Mouse (Mus musculus) left cerebral cortex, adult 18-20 months (tissue): ENCODE data around the gene Ak9. TPM values are rescaled to one million over a fixed set of nuclear protein-coding genes. Genes with fewer than 3 reads are reported as not detected.
"Not testable (repeated sequence)": the region's sequence is repeated elsewhere in the genome, so short reads cannot be mapped to it uniquely, and the experiment has no call there.

Experiments used
- DNase-seq, 2 experiments: peaks; one replicate each; pipeline ENCODE4 v3.0.0; 2021 to 2022; ENCODE audit warnings: low spot score in 2 of 2, mixed read lengths in 1 of 2
- total RNA-seq, 2 experiments: library from RNA; stranded (reverse); gene quantifications; 2 replicates each; pipeline ENCODE4 v1.2.3; 2021

The Ak9 gene
- total RNA-seq, 2 experiments from 2014 or later = 0.07 TPM; not detected in 1

DNA sequence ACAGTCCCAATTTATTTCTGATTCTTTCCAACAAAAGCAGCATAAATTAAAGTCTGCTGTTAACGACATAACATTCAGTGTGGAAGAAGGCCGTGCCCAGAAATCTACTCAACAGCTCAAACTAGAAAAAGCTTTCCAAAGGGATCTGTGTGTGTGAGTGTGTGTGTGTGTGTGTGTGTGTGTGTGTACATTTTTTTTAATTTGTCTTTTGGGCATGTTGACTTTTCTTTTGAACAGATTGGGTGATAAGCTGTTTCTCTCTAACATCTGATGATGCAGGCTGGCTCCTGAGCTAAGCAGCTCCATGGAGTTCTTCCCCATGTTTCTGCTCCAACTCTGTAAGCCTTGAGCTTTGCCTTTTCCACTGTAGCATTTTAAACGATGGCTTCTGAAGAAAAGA, 12.1 kb downstream of the Ak9 start:
- DNase-seq = no peak

DNA sequence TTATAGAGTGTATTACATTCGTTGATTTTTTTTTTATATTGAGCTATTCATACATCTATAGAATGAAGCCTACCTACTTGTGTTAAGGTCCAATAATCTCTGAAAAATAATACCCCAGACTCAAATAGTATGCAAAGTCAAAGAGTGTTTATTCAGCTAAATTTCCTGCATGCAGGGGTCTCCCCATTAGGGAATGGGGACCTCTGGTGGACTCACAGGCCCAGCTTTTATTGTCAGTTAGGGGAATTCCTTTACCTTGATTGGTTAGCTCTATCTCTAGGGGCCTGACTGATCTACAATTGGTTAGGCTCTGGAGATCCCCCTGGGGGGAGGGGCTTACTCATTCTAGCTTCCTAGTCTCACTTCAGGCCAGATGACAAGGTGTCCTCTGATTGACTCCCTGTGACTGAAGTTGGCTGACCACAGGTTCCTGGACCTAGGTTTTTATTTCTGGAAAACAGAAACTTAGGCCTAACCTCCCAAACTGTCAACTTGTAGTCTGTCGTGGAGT, 28.8 kb downstream of the Ak9 start:
- DNase-seq = no peak

DNA sequence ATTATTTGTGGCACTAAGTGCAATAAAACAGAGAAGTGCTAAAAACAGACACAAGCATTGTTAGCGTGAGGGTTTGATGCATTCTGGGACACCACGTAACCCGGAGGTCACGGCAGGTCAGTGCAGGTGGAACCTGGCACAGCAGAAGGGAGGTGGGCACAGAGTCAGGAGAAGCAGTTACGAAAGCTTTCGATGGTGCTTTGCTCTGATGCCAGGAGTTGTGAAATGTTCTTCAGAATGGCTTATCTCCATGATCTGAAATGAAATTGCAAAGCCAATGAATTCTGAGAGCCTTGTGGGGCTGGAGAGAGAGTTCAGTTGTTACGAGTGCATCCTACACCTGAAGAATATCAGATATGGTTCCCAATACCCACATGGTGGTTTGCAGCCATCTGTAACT, 37.6 kb downstream of the Ak9 start:
- no peak for DNase-seq

DNA sequence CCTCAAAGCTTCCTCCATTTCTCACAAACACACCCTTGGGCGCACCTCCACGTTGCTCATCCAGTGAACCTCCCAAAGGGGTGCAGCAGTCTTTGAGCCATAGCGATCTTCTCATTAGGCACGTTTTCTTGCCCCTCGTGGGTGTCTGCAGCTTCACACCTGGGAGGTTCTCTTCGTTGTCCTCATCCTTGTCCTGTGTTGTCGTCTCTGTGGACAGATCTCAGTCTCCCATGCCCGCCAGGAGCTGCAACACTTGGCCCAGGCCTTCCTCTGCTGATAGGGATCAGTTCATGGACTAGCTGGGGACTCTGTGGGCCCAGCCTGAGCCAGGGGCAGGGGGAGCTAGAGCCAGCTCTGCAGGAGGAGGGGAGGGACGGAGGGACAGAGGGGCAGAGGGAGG, 61.3 kb downstream of the Ak9 start:
- DNase-seq = no peak

DNA sequence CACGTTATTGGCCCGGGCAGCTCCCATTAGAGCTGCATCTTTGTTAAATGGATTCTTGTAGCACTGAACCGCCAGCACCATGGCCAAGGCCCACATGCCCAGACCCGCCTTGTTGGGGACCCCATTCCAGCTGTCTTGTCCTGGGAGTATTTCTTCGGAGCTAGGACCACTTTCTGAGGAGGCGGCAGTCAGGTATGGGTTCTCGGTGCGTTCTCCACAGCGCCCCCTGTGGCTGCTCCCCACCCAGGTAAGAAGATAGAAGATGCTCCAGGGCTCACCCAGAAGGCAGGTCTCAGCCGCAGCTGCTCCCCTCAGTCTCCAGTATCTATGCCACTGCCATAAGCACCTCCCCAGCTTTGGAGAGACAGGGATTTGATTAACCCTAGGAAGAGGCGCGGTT, 76.7 kb downstream of the Ak9 start:
- no peak for DNase-seq

DNA sequence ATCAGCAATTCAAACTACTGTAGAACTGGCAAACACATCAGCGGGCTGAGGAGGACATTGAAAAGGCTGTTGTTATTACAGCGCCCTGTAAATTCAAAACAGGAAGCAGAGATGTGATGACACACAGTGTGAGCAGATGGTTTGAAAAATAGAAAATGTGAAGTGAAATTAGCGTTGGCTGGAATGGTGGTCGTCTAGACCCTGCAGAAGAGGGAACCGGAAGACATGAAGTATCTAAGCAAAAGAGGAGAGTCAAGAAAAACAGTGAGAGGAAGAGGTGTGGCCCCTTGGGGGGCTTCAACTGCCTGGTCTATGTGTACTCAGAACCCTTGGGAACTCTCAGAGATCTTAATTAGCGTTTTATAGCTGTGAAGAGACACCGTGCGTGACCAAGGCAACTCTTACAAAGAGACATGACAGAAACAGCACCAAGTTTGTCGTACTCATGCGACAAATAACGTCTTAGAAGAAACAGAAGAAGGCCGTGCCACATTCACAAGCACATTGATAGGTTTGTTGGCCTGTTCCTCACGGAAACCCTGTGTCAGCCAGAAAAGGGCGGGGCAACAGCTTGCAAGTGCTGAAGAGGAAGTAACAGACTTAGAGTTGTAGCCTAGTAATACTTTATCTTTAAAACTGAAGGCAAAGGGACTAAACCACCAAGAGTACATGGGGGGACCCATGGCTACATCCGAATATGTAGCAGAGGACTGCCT, 81.9 kb downstream of the Ak9 start:
- no peak for DNase-seq

DNA sequence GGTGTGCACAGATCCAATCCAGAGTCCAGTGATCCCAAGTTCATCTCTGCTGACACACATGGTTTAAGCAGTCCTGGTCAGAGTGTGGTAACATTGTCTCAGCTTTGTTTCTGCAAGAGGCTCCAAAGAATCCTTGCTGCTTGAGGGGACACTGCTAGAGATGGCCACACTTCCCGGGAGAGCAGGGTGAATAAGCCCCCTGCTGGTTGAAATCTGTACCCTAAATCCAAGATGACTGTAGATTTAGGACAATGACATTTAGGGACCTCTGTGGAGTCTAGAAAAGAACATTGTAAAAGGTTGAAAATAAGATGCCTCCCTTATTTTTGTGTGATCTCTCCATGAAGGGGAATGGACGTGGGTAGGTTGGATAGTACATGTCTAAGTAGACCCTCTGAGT, 89.8 kb downstream of the Ak9 start:
- DNase-seq = no peak

DNA sequence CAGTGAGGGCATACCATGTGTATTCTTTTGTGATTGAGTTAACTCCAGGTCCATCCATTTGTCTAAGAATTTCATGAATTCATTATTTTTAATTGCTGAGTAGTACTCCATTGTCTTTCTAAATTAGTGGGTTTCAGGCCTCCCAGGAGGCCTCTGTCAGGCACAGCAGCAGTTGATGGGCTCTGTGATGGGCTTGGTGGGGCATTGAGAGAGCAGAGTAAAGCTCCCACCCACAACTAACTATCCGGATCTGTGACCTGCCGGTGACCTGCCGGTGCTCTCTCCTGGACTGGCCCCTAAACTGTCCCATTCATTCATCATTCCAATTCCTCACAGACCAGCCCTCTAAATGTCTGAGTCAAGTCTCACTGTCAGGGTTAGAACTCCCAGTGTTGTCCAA, 97.3 kb downstream of the Ak9 start:
- no peak for DNase-seq

DNA sequence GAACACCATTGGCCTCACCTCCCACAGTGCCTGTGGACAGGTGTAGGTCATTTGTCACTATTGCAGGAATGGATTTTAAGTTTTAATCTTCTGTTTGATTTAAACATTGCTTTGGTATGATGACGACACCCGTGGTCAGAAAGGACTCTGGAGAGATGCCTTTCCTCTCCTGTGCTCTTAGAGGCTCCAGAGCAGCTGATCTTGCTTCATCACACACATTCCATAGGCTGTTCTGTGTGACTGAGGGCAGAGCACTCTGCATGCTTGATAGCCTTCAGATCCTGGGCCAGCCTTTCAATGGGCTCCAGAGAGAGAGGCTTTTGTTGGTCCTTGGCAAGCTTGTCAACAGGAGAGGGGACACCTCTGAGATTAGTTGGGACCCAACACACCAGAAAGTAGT, 99.6 kb downstream of the Ak9 start:
- DNase-seq = no peak

DNA sequence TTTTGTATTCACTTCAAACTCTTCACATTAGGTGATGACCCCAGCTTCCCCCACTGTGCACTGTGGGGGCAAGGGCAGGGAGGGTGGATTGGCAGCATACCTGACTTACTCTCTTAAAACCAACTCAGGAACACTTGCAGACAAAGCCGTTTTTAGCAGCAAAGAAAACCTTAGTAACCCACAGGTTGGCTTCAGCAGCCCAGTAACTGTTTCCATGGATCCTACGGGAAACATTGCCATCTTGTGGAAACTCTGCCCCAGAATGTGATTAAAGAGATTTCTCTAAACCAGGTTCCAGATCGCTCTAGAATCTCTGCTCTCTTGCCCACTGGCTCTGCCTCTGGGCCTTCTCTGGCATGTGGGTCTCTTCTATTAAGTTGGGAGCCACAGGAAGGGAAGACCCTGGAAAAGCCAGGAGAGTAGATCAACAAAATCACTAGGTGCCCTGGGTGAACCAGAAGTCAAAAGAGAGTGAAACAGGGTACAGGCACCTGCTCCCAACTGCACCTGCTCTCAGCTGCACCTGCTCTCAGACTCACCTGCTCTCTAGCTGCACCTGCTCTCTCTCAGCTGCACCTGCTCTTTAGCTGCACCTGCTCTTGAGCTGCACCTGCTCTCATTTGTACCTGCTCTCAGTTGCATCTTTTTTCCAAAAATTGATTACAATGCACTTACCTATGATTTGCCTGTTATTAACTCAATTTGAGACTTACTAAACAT, 100.3 kb downstream of the Ak9 start:
- peak in 1 of 2 experiments; percentile 12 for DNase-seq

DNA sequence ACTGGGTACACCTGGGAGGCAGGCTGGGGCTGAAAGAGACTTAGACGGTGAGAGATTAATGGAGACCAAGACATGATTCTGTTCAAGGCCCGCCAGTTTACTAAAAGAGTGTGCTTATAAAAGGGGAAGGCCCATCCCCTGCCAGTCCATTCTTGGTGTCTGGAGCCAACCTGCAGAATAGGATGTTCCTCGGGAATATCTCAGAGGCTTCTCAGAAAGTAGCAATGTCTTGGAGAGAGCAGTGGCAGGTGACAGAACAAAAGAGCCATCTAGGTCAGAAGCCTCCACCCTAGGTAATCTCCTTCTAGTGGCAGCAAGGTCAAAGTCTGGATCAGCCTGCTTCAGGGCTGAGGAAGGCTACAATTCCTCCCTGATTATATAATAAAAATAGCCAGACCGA, 106.4 kb downstream of the Ak9 start:
- DNase-seq = not testable (repeated sequence)

DNA sequence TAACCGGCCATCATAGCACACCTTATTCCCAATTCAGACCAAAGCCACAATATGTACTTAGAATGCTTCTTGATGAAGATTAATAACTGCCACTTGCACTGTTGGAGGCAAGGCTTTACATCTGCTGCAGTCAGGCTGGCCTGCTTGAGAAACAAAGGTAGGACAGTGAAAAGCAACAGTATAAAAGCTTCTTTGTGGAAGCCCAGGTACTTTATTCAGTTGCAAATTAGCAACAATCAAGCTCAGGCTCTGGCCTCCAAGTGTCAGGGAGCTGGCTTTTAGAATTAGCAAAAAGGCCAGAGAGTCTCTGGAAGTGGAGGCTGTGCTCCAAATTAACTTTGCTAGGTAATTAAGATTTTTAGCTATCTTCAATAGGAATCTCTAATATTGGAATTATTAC, 107.0 kb downstream of the Ak9 start:
- not testable (repeated sequence) for DNase-seq

DNA sequence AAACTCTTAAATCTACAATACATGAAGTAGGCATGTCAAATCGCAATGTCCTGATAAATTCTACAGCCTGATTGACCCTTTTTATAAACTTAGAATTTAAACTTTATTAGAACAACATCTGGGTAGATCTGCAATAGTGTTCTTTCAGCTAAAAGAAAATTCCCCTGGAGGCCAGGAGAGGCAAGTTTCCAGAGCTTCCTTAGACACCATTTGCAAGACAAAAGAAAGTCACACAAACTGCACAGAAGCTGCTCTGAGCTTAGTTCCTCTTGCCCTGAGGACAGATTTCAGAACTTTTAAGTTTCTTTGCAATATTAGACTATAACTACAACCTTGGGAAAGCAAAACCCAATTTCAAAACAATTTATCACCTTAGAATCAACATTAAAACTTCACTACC, 109.7 kb downstream of the Ak9 start:
- DNase-seq = not testable (repeated sequence)

DNA sequence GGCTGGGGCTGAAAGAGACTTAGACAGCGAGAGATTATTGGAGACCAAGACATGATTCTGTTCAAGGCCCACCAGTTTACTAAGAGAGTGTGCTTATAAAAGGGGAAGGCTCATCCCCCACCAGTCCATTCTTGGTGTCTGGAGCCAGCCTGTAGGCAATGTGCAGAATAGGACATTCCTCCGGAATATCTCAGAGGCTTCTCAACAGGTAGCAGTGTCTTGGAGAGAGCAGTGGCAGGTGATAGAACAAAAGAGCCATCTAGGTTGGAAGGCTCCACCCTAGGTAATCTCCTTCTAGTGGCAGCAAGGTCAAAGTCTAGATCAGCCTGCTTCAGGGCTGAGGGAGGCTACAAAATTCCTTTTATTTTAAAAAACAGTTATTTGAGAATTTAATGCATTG, 111.6 kb downstream of the Ak9 start:
- not testable (repeated sequence) for DNase-seq

DNA sequence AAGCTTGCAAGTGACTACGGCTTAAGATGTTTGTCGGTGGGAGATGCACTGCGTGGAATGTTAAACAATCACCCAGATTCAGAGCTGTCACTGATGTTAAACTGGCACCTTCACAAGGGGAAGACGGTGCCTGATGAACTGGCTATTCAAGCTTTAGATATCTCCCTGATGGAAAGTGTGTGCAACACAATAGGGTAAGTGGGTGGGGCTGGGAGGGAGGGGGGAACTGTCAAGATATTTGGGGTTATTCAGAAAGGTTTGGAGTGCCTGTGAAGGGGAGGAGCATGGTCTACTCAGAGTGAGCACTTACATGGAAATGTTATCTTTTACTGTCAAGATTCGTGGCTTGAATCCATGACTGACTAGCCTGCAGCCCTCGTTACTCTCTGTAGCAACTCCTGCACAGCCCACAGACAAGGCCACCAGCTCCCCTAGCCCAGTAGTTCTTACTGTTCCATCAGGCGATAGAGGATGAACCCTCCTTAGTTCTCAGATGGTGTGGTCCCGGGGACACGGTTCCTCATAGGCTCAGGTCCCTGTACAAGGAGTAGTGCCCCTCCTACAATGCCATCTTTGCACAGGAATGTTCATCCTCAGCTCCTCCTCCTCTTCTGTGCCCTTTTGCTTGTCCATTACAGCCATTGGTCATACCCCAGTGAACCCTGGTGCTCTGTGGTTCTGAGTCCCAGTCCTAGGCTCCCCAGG, 116.9 kb downstream of the Ak9 start:
- no peak for DNase-seq

DNA sequence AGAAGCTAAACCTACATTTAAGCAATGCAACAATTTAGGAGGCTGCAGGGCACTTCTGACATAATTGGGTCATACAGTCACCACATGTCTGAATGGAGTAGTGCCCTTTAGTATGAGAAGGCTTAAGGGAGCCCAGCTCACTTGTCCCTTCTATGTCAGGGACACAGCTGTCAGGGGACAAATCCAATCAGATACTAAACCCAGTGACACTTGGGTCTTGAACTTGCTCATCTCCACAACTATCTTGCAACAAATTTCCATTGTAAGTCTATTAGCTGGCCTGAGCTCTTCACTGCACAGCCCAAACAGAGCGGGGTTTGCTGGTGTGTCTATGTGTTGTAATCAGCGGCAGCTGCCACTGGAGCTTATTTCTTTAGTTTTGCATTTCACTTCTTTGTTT, 119.9 kb downstream of the Ak9 start:
- DNase-seq = no peak

DNA sequence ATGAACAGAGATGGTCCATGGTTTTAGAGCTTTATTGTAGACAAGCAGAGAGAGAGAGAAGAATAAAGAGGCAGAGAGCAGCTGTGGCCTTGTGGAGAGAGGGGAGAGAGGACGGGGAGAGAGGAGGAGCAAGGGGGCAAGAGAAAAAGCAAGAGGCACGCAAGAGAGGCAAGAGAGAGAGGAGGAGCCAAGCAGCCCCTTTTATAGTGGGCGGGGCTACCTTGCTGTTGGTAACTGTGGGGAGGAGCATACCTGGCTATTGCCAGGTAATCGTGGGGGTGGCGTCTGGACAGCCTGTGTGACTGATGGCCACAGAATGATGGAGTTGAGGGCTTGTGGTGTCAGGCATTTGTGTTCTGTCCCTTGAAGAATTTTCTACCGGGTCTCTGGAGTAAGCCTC, 122.6 kb downstream of the Ak9 start:
- DNase-seq = no peak

DNA sequence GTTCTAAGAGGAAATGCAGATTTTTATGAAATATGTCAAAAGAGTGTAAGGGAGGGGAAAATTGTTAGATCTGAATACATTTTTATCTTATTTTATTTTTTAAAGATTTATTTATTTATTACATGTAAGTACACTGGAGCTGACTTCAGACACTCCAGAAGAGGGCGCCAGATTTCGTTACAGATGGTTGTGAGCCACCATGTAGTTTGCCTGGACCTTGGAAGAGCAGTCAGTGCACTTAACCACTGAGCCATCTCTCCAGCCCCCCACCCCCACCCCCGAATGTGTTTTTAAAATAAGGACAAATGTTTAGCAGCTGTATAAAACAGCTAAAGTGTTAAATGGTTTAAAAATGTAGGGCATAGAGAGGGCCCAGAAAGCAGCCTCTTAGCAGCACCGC, 130.8 kb downstream of the Ak9 start:
- peak; percentile 49 to 51 for DNase-seq

DNA sequence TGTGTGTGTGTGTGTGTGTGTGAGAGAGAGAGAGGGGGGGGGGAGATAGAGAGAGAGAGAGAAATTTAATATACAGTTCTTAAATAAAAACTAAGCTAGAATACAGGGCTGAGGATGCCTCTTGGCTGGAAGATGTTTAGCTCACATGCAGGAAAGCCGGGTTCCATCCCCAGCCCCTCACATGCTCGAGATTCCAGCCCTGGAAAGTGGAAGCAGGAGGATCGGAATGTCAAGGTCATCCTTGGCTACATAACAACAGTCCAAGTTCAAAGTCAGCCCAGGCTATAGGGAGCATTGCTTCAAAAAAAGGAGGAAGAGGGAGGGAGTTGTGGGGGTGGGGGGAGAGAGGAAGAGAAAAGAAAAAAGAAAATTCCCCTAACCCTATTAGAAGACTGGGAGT, 131.4 kb downstream of the Ak9 start:
- DNase-seq = no peak

DNA sequence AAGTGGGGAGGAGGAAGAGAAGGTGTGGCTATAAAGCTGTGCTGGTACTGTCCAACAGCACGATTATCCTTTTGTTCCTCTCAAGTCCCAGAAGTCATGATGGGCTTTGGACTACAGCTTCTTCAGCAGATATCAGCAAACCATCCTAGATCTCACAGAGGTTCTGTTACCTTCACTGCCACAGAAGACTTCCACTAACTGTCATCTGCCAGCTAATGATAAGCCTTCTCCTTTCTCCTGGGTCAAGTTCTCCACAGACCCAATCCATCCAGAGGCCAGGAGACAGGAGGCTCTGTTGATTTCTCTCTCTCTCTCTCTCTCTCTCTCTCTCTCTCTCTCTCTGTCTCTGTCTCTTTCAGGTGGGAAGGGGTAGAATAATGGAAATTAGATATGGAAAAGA, 144.4 kb downstream of the Ak9 start:
- DNase-seq = no peak

DNA sequence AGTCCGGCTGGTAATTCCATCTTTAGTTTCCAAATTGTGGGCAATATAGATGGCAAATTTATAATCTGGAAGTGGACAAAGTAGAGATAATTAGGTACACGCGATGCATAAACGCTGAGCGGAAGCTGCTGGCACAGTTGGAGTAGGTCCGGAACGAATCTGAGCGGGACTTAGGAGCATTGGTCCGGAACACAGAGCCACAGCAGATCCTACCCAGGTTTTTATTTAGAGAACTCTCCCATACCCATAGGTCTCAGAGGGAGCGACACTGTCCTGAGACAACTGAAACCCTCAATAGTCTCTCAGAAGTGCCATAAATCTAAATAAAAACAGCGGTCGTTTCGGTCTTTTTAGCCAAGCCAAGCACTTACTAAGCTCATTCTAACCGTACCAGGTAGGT, 145.9 kb downstream of the Ak9 start:
- peak; percentile 11 to 42 for DNase-seq

DNA sequence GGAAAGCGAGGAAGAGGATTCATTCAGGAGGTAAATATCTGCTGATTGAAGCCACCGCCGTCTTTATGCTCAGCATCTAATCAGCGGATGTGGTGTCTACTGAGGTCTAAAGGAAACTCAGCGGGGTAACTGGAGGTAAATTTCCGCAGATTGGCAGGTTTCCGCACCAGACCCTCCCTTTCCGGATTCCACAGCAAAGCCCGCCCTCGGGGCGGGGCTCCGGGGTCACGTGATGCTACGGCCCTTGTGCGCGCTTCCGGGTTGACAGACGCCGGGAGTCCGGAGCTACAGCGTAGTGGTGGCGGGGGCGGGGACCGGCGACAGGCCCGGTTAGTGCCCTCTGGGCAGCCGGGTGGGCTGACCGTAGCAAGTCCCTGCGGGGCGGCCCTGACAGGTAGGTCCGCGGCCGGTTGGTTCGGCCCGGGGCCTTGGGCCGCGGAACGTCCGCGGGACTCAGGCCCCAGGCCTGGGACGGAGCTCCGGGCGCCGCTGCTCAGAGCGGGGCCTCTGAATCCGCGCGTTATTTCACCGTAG, 146.4 kb downstream of the Ak9 start, which contains the start of gene Zbtb24:
Zbtb24 (plus strand) TSS at position 247 of the 534 bp plus-strand sequence.
- peak; percentile 94 for DNase-seq
